Mouse (Mus musculus) hematopoietic stem cell, adult 5-6 weeks (primary cell): ENCODE data around the gene Gcn1l1. TPM values are rescaled to one million over a fixed set of nuclear protein-coding genes. Genes with fewer than 3 reads are reported as not detected.
"Not testable (repeated sequence)": the region's sequence is repeated elsewhere in the genome, so short reads cannot be mapped to it uniquely, and the experiment has no call there.

Experiments used
- ATAC-seq, 2 experiments: fragments of 125-278 bp in 1 of 2; replicated peaks in 1 of 2; 2 replicates each; pipeline ENCODE4 v1.8.0; 2016 to 2017; ENCODE audit warnings: inconsistent platforms in 2 of 2, mild to moderate bottlenecking in 2 of 2, moderate number of reproducible peaks in 2 of 2, low read depth in 1 of 2, moderate TSS enrichment in 1 of 2; ENCODE audit not compliant: low FRiP score in 2 of 2, poor library complexity in 2 of 2, severe bottlenecking in 2 of 2, insufficient read depth in 1 of 2, low TSS enrichment in 1 of 2
- total RNA-seq: library from RNA; stranded (forward); fragments of 172-1452, 232-1000 nt; gene quantifications from 2 replicates; pipeline ENCODE4 v1.2.3, GENCODE M21; 2017

Gcn1l1 gene
- total RNA-seq: 31.4 and 34.5 TPM in 2 replicates

DNA sequence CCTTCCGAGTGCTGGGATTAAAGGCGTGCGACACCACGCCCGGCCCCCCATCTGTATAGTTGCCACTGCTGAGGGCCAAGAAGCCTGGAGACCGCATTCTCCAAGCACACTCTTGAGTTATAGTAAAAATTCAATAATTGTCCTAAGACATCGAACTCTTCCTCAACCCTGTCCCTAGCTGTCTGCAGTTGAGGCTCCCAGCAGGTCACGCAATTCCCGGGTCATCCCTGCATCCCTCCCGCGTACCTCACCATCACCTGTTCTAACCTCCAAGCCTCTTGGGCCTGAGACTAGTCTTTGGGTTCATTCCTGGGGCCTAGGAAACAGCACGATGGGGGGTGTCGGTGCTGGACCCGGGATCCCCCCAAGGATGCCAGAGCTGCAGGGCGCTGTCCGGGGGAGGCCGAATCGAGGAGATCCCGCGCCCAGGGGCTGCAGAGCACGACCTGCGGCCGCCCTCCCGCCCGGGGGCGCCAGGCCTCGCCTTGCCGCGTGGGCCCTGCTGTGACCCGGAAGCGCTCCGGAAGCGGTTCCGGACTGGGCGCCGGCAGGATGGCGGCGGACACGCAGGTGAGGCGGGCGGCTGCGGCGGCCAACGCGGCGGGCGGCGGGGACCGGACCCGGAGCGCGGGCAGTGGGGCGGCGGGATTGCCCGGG, at the start of gene Gcn1l1:
Gene Gcn1l1 (plus strand): TSS at position 518 of the 657 bp plus-strand sequence.
- ATAC-seq: peak; percentile 53 to 69

DNA sequence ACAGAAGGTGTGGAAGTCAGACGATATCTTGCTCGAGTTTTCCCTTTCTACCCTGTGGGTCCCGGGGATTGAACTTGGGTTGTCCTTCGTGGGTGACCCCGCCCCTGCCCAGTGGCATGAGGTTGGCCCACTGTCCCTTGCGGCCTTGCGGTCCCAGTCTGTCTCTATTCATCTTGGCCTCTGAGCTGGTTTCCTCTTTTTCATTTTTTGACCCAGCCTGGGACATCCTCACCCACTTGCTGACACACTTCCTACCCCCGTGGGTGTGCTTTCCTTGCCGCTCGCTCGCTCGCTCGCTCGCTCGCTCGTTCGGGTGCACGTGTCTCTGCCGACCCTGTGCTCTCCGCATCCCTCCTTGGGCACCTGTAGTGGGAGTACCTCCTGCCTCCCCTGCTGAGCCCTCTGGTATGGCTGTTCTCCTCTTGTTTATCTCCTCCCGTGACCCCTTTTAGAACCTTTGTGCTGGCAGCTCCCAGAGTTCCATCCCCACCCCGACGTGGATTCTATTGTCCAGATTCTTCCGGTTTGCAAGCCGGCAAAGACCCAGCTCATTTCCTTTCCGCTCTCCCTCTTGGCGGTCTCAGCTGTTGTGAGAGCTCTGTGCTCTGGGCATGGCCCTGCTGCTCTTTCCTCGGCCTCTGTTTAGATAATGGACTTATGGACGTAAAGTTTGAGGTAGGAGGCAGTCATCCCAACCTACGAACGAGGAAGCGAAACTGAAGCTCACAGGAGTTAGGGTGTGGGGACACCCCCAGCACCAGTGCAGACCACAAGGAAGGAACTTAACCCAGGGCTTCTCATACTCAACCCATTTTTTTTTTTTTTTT, 48.8 kb upstream of the Gcn1l1 start:
- peak; percentile 81 to 89 for ATAC-seq

DNA sequence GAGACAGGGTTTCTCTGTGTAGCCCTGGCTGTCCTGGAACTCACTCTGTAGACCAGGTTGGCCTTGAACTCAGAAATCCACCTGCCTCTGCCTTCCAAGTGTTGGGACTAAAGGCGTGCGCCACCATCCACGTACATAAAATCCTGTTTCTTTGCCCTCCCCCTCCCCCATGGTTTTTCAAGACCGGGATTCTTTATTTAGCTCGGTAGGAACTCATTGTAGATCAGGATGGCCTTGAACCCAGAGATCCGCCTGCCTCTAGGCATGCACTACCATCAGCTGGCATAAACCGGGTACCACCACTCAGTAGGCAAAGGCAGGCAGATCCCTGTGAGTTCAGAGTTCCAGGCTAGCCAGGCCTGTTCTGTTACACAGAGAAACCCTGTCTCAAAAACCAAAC, 48.1 kb upstream of the Gcn1l1 start:
- ATAC-seq: no peak

DNA sequence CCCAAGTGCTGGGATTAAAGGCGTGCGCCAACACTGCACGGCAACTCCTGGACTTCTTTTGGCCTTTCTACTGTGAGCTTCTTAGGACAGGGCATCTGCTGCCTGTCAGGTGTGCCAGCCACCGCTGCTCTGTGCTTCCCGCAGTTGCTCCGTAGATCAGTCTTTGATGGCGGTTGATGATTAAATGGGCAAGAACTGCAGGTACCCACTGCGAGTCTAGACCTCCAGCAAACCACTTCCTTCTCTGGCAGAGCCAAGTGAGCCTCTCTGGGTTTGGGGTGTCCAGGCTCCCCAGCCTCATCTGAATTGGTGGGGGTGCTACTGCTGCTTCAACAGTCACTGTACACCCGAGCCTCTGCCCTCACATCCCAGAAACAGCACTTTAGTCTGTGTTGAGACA, 47.6 kb upstream of the Gcn1l1 start:
- no peak for ATAC-seq

DNA sequence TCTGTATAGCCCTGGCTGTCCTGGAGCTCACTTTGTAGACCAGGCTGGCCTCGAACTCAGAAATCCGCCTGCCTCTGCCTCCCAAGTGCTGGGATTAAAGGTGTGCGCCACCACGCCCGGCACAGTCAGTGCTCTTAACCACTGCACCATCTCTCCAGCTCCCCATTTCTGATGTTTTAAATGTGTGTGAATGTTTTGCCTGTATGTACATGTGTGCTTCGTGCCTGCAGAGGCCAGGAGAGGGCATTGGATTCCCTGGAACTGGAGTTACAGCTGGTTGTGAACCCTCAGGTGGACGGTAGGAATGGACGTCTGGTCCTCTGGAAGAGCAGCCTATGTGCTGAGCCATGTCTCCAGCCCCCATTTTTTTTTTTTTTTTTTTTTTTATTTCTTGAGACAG, 46.8 kb upstream of the Gcn1l1 start:
- ATAC-seq: not testable (repeated sequence)

DNA sequence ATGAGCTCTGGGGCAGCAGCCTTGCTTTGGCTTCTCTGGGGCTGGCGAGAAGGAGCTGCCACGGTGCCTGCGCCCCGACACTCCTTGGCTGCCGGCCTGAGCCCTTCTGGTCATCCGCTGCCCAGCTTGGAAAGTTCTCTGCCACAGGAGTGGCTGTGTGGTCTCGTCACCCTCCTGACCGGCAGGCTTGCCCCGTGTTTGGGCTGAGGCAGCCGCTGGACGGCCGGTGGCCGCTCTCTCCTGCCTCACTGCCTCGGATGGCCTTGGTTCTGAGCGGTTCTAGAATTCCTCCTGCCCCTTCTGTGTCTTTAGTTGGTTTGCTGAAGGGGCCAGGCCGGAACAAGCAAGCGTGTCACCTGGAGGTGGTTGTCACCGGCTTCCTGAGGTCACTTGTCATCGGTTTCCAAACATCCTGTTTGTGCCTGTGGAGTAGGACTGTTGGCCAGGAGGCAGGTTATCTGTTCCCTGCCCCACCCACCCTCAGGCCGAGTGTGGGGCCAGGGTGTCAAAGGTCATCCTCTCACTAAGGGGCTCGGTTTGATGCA, 44.7 kb upstream of the Gcn1l1 start:
- no peak for ATAC-seq

DNA sequence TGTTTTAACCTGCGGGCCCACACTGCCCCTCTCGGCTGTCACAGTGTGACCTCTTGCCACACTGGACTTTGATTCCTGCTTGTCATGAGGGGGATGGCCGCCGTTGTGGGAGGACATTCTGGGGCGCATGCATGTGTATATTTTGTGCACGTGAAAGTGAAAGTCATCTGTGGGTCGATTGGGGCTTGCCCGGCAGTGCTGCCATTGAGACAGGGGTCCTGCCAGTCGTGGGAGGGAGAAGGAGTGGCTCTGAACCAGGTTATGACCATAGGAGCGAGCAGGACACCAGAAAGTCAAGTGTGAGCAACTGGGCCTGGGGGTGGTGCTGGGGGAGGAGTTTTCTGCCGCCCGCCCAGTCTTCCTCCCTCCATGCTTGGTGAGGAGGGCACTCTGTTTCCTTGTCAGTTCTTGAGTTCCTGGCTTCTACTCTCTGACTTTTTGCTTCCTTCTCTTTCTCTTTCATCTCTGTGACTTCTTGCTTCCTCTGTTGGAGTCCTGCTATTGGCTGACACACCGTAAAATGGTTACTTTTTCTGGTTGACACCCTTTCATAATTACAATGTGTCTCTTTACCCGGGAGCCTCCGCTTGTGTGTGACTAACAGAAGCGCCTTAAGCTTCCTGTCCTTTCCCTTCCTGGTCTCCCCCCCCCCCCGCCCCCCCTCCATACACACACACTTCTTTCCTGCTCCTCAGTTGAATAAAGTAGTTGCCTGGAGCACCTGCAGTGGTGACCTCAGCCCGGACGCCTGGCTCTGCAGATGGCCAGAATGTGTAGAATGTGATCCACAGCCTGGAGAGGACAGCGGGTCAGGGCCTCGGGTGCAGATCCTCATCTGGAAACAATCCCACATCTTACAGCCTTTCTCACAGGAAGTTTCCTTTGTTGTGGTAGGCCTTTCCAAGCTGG, 43.2 kb upstream of the Gcn1l1 start:
- ATAC-seq: peak; percentile 57 to 61

DNA sequence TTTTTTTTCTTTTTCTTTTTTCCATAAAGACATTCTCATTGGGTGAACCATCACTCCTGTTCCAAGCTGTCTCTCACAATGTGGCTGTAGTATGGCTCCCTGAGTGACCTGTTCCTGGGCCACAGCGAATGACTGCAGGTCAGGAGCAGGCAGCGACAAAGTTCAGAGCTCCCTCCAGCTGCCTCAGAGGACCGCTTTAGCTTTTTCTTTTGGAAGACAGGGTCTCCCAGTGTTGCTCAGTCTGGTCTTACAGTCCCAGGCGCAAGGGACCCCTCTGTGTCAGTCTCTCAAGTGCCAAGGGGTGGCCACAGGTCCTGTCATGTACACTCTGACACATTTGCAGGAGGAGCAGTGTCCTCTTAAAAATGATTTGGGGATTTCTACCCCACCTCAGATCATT, 42.5 kb upstream of the Gcn1l1 start:
- ATAC-seq: no peak

DNA sequence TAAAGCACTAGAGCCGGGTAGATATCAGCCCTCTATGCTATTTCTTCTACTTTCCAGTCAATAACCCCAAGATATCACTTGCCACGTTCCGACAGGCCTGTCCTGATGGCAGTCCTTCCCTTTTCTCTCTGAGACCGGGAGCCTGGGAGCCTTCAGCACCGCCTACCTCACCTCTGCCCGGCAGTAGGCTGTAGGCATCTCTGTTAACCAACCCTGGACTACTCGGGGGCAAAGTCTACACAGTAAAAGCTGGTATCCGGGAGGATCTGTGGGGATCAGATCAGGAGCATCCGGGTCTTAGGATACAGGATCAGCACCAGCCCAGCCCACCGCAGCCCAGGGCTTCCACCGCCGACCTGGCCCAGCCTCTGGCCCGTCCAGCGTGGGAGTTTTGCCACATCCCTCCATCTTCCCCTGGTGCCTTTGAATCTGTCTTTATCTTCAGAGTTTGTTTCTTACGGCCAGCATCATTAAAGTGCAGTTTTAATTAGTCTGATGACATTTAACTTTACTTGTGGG, 42.0 kb upstream of the Gcn1l1 start:
- no peak for ATAC-seq

DNA sequence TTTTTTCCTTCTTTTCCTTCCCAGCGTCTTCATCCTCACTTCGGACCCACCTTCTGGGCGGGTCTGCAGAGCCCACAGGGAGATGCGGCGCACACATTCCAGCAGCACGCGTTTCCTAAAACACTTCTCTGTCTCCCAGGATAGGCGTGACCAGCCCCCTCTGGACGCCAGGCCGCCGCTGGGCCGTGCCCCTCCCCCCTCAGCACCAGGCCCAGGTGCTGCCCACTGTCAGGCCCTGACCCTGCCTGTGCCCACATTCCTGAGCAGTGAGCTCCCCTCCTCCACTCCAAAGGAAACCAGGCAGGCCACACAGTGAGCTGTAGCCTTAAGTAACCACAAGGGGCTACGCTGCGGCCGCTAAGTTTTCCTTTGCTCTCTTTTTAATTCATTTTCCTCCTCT, 41.1 kb upstream of the Gcn1l1 start:
- ATAC-seq: no peak

DNA sequence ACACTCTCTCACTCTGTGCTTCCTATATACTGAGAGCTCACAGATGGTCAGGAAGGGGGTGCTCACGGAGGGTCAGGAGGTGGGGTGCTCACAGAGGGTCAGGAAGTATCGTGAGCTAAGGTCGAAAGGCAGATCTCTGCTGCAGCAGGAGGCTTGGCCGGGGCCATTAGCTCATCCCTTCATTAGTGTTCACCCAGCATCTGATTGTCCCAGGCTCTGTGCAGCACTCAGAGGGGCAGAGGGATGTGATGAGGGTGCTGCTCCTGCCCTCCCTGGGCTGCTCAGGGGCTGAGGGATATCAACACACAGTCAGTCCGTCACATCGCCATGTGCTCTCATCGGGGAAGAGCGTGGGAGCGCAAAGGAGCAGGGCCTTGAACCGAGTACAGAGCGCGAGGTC, 40.6 kb upstream of the Gcn1l1 start:
- no peak for ATAC-seq

DNA sequence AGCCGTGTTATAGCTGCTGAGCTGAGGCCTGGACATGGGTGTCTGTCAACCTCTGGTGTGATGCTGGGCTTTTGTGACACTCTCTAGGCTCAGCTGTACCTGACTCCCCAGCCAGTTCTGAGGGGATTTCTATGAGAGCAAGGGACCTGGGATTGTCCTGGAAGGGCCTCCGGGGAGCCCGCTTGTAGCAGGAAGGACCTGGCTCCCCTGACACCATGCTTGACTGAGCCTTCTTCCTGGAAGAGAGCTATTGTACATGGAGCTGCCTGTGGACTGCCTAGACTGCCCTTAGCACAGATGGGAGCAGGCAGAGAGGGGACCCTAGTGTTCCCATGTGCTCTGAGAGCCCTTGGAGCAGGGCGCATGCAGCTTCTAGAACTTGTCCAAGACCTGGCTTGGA, 39.6 kb upstream of the Gcn1l1 start:
- no peak for ATAC-seq

DNA sequence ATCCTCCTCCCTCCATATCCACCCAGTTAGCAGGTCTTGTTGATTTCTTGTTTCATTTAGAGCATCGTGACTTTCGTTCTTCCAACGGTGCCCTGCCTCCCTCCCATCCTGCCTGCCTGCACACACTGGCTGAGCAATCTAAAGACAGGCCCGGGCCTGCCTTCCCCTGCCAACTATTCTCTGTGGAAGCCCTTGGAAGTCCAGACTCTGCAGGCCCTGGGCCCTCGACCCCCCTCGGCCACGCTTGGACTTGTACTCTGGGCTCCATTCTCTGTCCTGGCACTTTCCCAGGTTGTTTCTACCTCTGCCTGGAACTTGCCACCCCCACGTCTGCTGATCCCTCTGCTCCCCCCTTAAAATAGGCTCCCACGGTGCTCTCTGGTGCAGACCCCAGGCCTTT, 39.1 kb upstream of the Gcn1l1 start:
- no peak for ATAC-seq

DNA sequence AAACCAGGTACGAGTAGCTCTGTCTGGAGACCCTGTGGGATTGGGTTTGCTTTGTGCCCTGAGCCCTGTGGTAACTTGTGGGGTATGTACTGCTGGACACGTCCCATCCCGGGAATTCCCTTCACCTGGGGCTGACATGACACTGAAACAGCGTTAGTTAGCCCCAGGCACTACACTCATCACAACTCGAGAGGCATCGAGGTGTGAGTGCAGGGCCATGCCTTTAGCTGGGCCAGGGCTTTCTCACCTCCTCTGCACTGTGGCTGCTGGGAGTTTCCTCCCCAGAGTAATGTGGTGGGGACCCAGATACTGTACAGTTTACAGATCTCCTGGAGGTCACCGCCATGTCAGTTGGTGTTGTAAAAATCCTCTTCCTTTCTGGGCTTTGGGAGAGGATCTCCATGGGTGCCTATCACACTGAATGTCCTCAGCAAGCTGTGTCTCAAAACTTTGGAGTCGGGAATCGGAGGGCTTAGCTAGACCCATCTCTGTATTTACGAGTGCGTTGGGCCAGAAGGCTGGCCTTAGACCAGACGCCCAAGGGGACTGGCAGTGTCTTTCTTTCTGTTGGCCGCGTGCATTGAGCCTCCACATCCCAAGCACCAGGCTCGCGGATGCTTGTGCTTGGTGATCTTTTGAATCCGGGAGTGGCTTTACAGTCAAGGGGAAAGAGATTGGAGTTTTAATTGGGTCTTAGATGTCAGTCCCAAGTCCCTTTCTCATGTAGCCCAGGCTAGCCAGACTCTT, 38.4 kb upstream of the Gcn1l1 start:
- ATAC-seq: no peak

DNA sequence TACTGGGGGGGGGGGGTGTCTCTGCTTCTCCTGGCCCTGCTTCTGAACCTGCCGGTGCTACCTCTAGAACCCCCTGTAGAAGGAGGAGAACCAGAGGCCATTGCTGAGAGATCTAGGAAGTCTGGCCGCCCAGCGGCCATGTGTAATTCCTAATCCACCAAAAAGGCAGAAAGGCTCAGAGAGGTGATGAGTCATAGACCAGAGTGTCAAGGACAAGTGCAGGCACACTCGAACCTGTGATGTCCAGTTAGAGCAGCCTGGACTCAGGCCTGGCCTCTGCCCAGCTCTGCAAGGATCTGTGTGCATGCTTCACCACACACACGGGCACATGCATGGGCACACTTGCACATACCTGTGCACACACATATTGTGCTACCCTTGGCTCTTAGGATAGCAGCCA, 36.9 kb upstream of the Gcn1l1 start:
- ATAC-seq: no peak

DNA sequence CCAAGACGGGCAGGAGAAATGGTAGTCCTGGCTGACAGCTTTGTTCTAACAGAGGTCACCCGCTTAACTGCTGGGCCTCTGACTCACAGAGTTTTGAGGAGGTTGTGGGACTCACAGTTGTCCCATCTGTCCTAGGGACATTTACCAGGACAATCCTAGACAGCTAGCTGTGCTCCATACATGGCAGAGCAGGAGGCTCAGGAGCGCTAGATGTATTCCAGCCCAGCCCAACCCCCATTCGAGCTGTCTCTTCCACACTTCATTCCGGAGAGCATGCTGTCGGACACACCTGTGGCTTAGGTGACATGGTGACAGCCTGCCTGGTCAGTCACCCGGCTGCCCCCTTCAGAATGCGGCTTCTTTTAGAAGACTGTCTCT, 35.7 kb upstream of the Gcn1l1 start:
- ATAC-seq: no peak
